Mouse (Mus musculus): ENCODE results near the gene Gm10282.

- TF ChIP-seq CTCF (conservative IDR thresholded peaks at IDR 0.05 in 1 of 2, IDR thresholded peaks at IDR 0.05 in 1 of 2; ENCODE audit: low read depth in 2 of 2, low read length in 2 of 2) (no peak), TBP (conservative IDR thresholded peaks at IDR 0.05; ENCODE audit: low read depth, low read length) (no peak), USF1 (IDR thresholded peaks at IDR 0.05; ENCODE audit: low read depth, low read length) (no peak), EP300 (IDR thresholded peaks at IDR 0.05; ENCODE audit: low read length) (no peak), POLR2A (IDR thresholded peaks at IDR 0.05; ENCODE audit: low read depth, low read length) (no peak), HCFC1 (IDR thresholded peaks at IDR 0.05; ENCODE audit: low read depth, low read length) (no peak), MAZ (IDR thresholded peaks at IDR 0.05; ENCODE audit: low read depth, low read length) (no peak), CHD2 (IDR thresholded peaks at IDR 0.05; ENCODE audit: low read length) (no peak), RAD21 (IDR thresholded peaks at IDR 0.05; ENCODE audit: low read depth, low read length) (no peak), KAT2A (IDR thresholded peaks at IDR 0.05; ENCODE audit: insufficient replicate concordance, low read length) (no peak), MXI1 (IDR thresholded peaks at IDR 0.05; ENCODE audit: low read depth, low read length) (no peak)
Observed at GRCm38 (mm10) chr8:72277244-72277643, 27.8 kb downstream of the Gm10282 start.
